In genomic region chr13:113669459-113670077, GRCm38 (mm10) we compare ENCODE assay signal across 9 mouse cellular contexts. TPM values are rescaled to one million over a fixed set of nuclear protein-coding genes. Genes with fewer than 3 reads are reported as not detected.
DNase-seq lines count a peak whose midpoint lies in the region; ATAC-seq and TF ChIP-seq lines count a peak whose summit lies in the region.
"Had no signal": no experiment of that assay in that cellular context is flagged by ENCODE, and none has a peak within 500 bp of the region (broad histone marks: within the 10 kb centered on the region; RNA-seq: fewer than 3 reads in every experiment).

No protein-coding gene starts in this region.

- no peak overlapping the region for H3K4me2 ChIP-seq in hindbrain, postnatal 0 days (ENCODE audit: low read depth, low read length)
- H3K4me2 ChIP-seq in limb, embryonic 11.5 days (ENCODE audit: low read depth, severe bottlenecking), result no peak overlapping the region
- H3K4me2 ChIP-seq: neural tube, embryonic 13.5 days had no signal

- no peak for TF ChIP-seq POLR2A in brain, embryonic 14.5 days (IDR thresholded peaks at IDR 0.05; ENCODE audit: borderline replicate concordance, extremely low read depth, insufficient read depth, insufficient read length, poor library complexity, severe bottlenecking)

- H3K27ac ChIP-seq in forebrain, embryonic 10.5 days, result no peak overlapping the region
- H3K27ac ChIP-seq in hindbrain, postnatal 0 days, result no peak overlapping the region
- no peak overlapping the region for H3K27ac ChIP-seq in limb, embryonic 11.5 days (replicated peaks; ENCODE audit: low read depth, low read length)
- H3K27ac ChIP-seq: neural tube, embryonic 13.5 days had no signal

- H3K9me3 ChIP-seq in forebrain, embryonic 10.5 days, result no peaks in the 10 kb centered on the region
- no peaks in the 10 kb centered on the region for H3K9me3 ChIP-seq in hindbrain, postnatal 0 days (ENCODE audit: low read length)
- no peaks in the 10 kb centered on the region for H3K9me3 ChIP-seq in limb, embryonic 11.5 days (ENCODE audit: control insufficient read depth, low read length)
- H3K9me3 ChIP-seq: neural tube, embryonic 13.5 days had no signal

- no peak overlapping the region for H3K4me3 ChIP-seq in forebrain, embryonic 10.5 days
- no peak overlapping the region for H3K4me3 ChIP-seq in hindbrain, postnatal 0 days (ENCODE audit: low read length)
- H3K4me3 ChIP-seq in limb, embryonic 11.5 days (ENCODE audit: low read depth, low read length), result no peak overlapping the region
- H3K4me3 ChIP-seq: neural tube, embryonic 13.5 days had no signal

- H3K36me3 ChIP-seq in forebrain, embryonic 10.5 days (replicated peaks), result no peaks in the 10 kb centered on the region
- no peaks in the 10 kb centered on the region for H3K36me3 ChIP-seq in hindbrain, postnatal 0 days (ENCODE audit: insufficient read depth, low read length)
- H3K36me3 ChIP-seq in limb, embryonic 11.5 days (ENCODE audit: control insufficient read depth, insufficient read depth, low read length), result no peaks in the 10 kb centered on the region
- H3K36me3 ChIP-seq: neural tube, embryonic 13.5 days had no signal

- ATAC-seq in hindbrain, postnatal 0 days, result peak; percentile 56; the same call in 1 of the 2 replicates
- ATAC-seq in limb, embryonic 11.5 days (ENCODE audit: insufficient number of reproducible peaks, low FRiP score, low TSS enrichment, low read depth), result no peak
- ATAC-seq in neutrophil, adult 5-6 weeks (ENCODE audit: extremely low read depth, insufficient number of reproducible peaks, low FRiP score, poor library complexity, severe bottlenecking), result peak; percentile 56; the same call in 1 of the 2 replicates
- no peak; the same call in 1 of the 2 replicates for ATAC-seq in erythroid progenitor cell, adult 5-6 weeks (replicated peaks; ENCODE audit: low FRiP score, poor library complexity, severe bottlenecking)

- no peaks in the 10 kb centered on the region for H3K4me1 ChIP-seq in forebrain, embryonic 10.5 days
- H3K4me1 ChIP-seq in hindbrain, postnatal 0 days (ENCODE audit: insufficient read depth, low read length), result no peaks in the 10 kb centered on the region
- H3K4me1 ChIP-seq in limb, embryonic 11.5 days (ENCODE audit: control insufficient read depth, insufficient read depth, low read length), result no peaks in the 10 kb centered on the region
- H3K4me1 ChIP-seq: neural tube, embryonic 13.5 days had no signal

- DNase-seq in urinary bladder, postnatal 14 days (ENCODE audit: low spot score), result peak; percentile 65
- no peak for DNase-seq in urinary bladder, postnatal 10 days (ENCODE audit: low spot score)
- peak; percentile 87 for DNase-seq in brain, embryonic 14.5 days (ENCODE audit: low read depth)
- peak; percentile 69 for DNase-seq in forebrain, embryonic 10.5 days (ENCODE audit: extremely low spot score, low spot score)
- DNase-seq in hindbrain, postnatal 0 days (ENCODE audit: low spot score), result peak; percentile 90
- peak; percentile 89 for DNase-seq in limb, embryonic 11.5 days (ENCODE audit: low spot score)

- 48% methylated on average over 10 of the region's 10 CpGs for WGBS in forebrain, embryonic 10.5 days
- WGBS in hindbrain, postnatal 0 days, result 37% methylated on average over 10 of the region's 10 CpGs
- WGBS in limb, embryonic 11.5 days, result 45% methylated on average over 10 of the region's 10 CpGs

- no peak overlapping the region for H3K9ac ChIP-seq in hindbrain, postnatal 0 days (replicated peaks; ENCODE audit: low read length)
- no peak overlapping the region for H3K9ac ChIP-seq in limb, embryonic 11.5 days (ENCODE audit: low read length)
- H3K9ac ChIP-seq: neural tube, embryonic 13.5 days had no signal

- peak; percentile 79; the same call in 1 of the 2 replicates for TF ChIP-seq CTCF in brain, embryonic 14.5 days (IDR thresholded peaks at IDR 0.05; ENCODE audit: borderline replicate concordance, extremely low read depth, insufficient read depth, insufficient read length)
- TF ChIP-seq CTCF in hindbrain, postnatal 0 days (IDR thresholded peaks at IDR 0.05; ENCODE audit: low read depth), result peak; percentile 87

- H3K27me3 ChIP-seq in forebrain, embryonic 10.5 days (ENCODE audit: poor library complexity, severe bottlenecking), result peaks cover 5% of the 10 kb centered on the region
- no peaks in the 10 kb centered on the region for H3K27me3 ChIP-seq in hindbrain, postnatal 0 days (ENCODE audit: insufficient read depth, low read length)
- no peaks in the 10 kb centered on the region for H3K27me3 ChIP-seq in limb, embryonic 11.5 days (ENCODE audit: control insufficient read depth, insufficient read depth, low read length)

RNA-seq across cellular contexts. Expression of gene Hspb3, which starts 6.1 kb away (rescaled TPM):
- polyA plus RNA-seq in brain, embryonic 14.5 days (2012; rRNA removed), result 0.11 and 0.44 TPM in 2 replicates
- polyA plus RNA-seq in forebrain, embryonic 10.5 days (2016; fragmentation: Nextera tagmentation; extraction: Ambion mirVana), result not detected in 2 replicates
- total RNA-seq in hindbrain, postnatal 0 days (2014; rRNA removed), result 0.21 and 0.47 TPM in 2 replicates
- 0.55 and 1.1 TPM in 2 replicates for polyA plus RNA-seq in hindbrain, postnatal 0 days (2015; fragmentation: Nextera tagmentation; extraction: Ambion mirVana)
- polyA plus RNA-seq in limb, embryonic 11.5 days (2014; fragmentation: Nextera tagmentation; extraction: Ambion mirVana), result 0.26 and 0.27 TPM in 2 replicates
- total RNA-seq in neutrophil, adult 5-6 weeks (2017), result not detected in 2 replicates
- total RNA-seq in erythroid progenitor cell, adult 5-6 weeks (2015; ENCODE audit: low replicate concordance), result not detected in 2 replicates
- total RNA-seq in erythroid progenitor cell, adult 5-6 weeks (2017; ENCODE audit: low replicate concordance), result not detected in 2 replicates

RNA-seq across cellular contexts. Expression of gene Snx18, which starts 51.2 kb away (rescaled TPM):
- polyA plus RNA-seq in brain, embryonic 14.5 days (2012; rRNA removed), result 9.5 and 14.2 TPM in 2 replicates
- polyA plus RNA-seq in forebrain, embryonic 10.5 days (2016; fragmentation: Nextera tagmentation; extraction: Ambion mirVana), result 11.2 and 11.5 TPM in 2 replicates
- total RNA-seq in hindbrain, postnatal 0 days (2014; rRNA removed), result 38.2 and 44.4 TPM in 2 replicates
- 11.1 and 11.5 TPM in 2 replicates for polyA plus RNA-seq in hindbrain, postnatal 0 days (2015; fragmentation: Nextera tagmentation; extraction: Ambion mirVana)
- 32.8 and 39.2 TPM in 2 replicates for polyA plus RNA-seq in limb, embryonic 11.5 days (2014; fragmentation: Nextera tagmentation; extraction: Ambion mirVana)
- total RNA-seq in neutrophil, adult 5-6 weeks (2017), result 84.5 and 95.9 TPM in 2 replicates
- 5.8 and 6.3 TPM in 2 replicates for total RNA-seq in erythroid progenitor cell, adult 5-6 weeks (2015; ENCODE audit: low replicate concordance)
- total RNA-seq in erythroid progenitor cell, adult 5-6 weeks (2017; ENCODE audit: low replicate concordance), result 5.7 and 8.2 TPM in 2 replicates

Comparison
In these comparisons a context has a peak if more than half of its experiments do, and no peak if none do; other contexts are left out.
1. ATAC-seq: peak in hindbrain, postnatal 0 days (single experiment) and neutrophil, adult 5-6 weeks (single experiment); none in limb, embryonic 11.5 days (single experiment) and erythroid progenitor cell, adult 5-6 weeks (single experiment).